Mouse (Mus musculus): ENCODE data around the gene Zfp808. TPM values are rescaled to one million over a fixed set of nuclear protein-coding genes. Genes with fewer than 3 reads are reported as not detected.
"Not testable (repeated sequence)": the region's sequence is repeated elsewhere in the genome, so short reads cannot be mapped to it uniquely, and the experiment has no call there.

Zfp808 gene
- polyA plus RNA-seq, 1 experiment, result 0.35 TPM

DNA sequence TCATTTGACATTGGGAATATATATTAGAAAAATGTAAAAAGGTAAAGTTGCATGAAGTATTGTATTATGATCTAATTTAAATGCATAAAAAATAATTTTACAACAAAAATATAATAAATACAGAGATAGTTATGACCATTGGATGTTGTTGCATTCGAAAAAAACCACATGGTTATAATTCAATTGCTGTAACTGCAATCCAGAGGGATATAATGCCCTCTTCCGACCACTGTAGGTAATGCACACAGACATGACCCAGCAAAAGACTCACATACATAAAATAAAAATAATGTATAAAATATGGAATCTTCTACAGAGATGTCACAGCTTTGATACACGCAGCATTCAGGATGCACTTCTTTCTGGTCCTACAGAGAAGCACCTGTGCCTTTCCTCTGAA lies 115.6 kb downstream of the Zfp808 start:
- H3K4me3 ChIP-seq (ENCODE audit: control insufficient read depth, insufficient read depth, low read length), result no peak overlapping the region
- TF ChIP-seq POLR2A (IDR thresholded peaks at IDR 0.05; ENCODE audit: control insufficient read depth, extremely low read depth, insufficient read depth, low read length, poor library complexity), result no peak
- no peak for TF ChIP-seq CTCF (IDR thresholded peaks at IDR 0.05; ENCODE audit: borderline replicate concordance, control insufficient read depth, extremely low read depth, insufficient read depth, low read length, poor library complexity)
- no peaks in the 10 kb centered on the region for H3K27me3 ChIP-seq (ENCODE audit: control insufficient read depth, insufficient read depth, low read length)
- no peak for DNase-seq
- WGBS, result 50% methylated on average over 3 of the region's 3 CpGs
- no peaks in the 10 kb centered on the region for H3K36me3 ChIP-seq (ENCODE audit: control insufficient read depth, insufficient read depth, low read length)
- H3K27ac ChIP-seq (ENCODE audit: control insufficient read depth, insufficient read depth, low read length), result no peak overlapping the region
- H3K4me1 ChIP-seq (replicated peaks; ENCODE audit: control insufficient read depth, insufficient read depth, low read length), result no peaks in the 10 kb centered on the region

- not testable (repeated sequence) for H3K27me3 ChIP-seq (ENCODE audit: control insufficient read depth, insufficient read depth, low read length); DNase-seq; H3K27ac ChIP-seq (ENCODE audit: control insufficient read depth, insufficient read depth, low read length); H3K36me3 ChIP-seq (ENCODE audit: control insufficient read depth, insufficient read depth, low read length); H3K4me1 ChIP-seq (replicated peaks; ENCODE audit: control insufficient read depth, insufficient read depth, low read length); H3K4me3 ChIP-seq (ENCODE audit: control insufficient read depth, insufficient read depth, low read length)
- WGBS, result 77% methylated on average over 9 of the region's 9 CpGs
Observed at GRCm38 (mm10) chr13:62255226-62255625, 125.5 kb downstream of the Zfp808 start.

- H3K4me1 ChIP-seq (replicated peaks; ENCODE audit: control insufficient read depth, insufficient read depth, low read length), result no peaks in the 10 kb centered on the region
- no peak for DNase-seq
- no peak overlapping the region for H3K27ac ChIP-seq (ENCODE audit: control insufficient read depth, insufficient read depth, low read length)
- no peak overlapping the region for H3K4me3 ChIP-seq (ENCODE audit: control insufficient read depth, insufficient read depth, low read length)
- WGBS, result 89% methylated on average over 4 of the region's 4 CpGs
- TF ChIP-seq POLR2A (IDR thresholded peaks at IDR 0.05; ENCODE audit: control insufficient read depth, extremely low read depth, insufficient read depth, low read length, poor library complexity) (no peak), CTCF (IDR thresholded peaks at IDR 0.05; ENCODE audit: borderline replicate concordance, control insufficient read depth, extremely low read depth, insufficient read depth, low read length, poor library complexity) (no peak)
- H3K36me3 ChIP-seq (ENCODE audit: control insufficient read depth, insufficient read depth, low read length), result no peaks in the 10 kb centered on the region
- no peaks in the 10 kb centered on the region for H3K27me3 ChIP-seq (ENCODE audit: control insufficient read depth, insufficient read depth, low read length)
Observed at GRCm38 (mm10) chr13:62263392-62263791, 133.7 kb downstream of the Zfp808 start.
